Mouse (Mus musculus): ENCODE results near the gene Cd200.
"Not testable (repeated sequence)": the region's sequence is repeated elsewhere in the genome, so short reads cannot be mapped to it uniquely, and the experiment has no call there.

The Cd200 gene

GRCm38 (mm10) chr16:45377332-45377731 is 31.5 kb downstream of the Cd200 start:
- no peak for DNase-seq

GRCm38 (mm10) chr16:45376812-45377211 is 32.0 kb downstream of the Cd200 start:
- no peak for DNase-seq

- DNase-seq: peak in 1 of 2 experiments; percentile 35
Measured at GRCm38 (mm10) chr16:45376294-45376693, 32.6 kb downstream of the Cd200 start.

GRCm38 (mm10) chr16:45375506-45376225 is 33.2 kb downstream of the Cd200 start:
- DNase-seq: no peak

GRCm38 (mm10) chr16:45374074-45374473 is 34.8 kb downstream of the Cd200 start:
- DNase-seq: no peak

GRCm38 (mm10) chr16:45371076-45371475 is 37.8 kb downstream of the Cd200 start:
- no peak for DNase-seq

- DNase-seq: no peak
Measured at GRCm38 (mm10) chr16:45369285-45369965, 39.4 kb downstream of the Cd200 start.

- no peak for DNase-seq
Measured at GRCm38 (mm10) chr16:45366111-45366510, 42.7 kb downstream of the Cd200 start.

- DNase-seq: no peak
Measured at GRCm38 (mm10) chr16:45365353-45365752, 43.5 kb downstream of the Cd200 start.

- no peak for DNase-seq
Measured at GRCm38 (mm10) chr16:45364627-45365026, 44.2 kb downstream of the Cd200 start.

GRCm38 (mm10) chr16:45363480-45364045 is 45.3 kb downstream of the Cd200 start:
- DNase-seq: no peak

- DNase-seq: no peak
Measured at GRCm38 (mm10) chr16:45361450-45361849, 47.4 kb downstream of the Cd200 start.

- peak; percentile 46 to 60 for DNase-seq
Measured at GRCm38 (mm10) chr16:45358441-45358840, 50.4 kb downstream of the Cd200 start.

- no peak for DNase-seq
Measured at GRCm38 (mm10) chr16:45357134-45357533, 51.7 kb downstream of the Cd200 start.

GRCm38 (mm10) chr16:45352875-45353274 is 56.0 kb downstream of the Cd200 start:
- no peak for DNase-seq

- no peak for DNase-seq
Measured at GRCm38 (mm10) chr16:45350767-45351166, 58.1 kb downstream of the Cd200 start.

GRCm38 (mm10) chr16:45349523-45350298 is 59.1 kb downstream of the Cd200 start:
- DNase-seq: peak; percentile 58 to 80

GRCm38 (mm10) chr16:45348238-45348637 is 60.6 kb downstream of the Cd200 start:
- not testable (repeated sequence) for DNase-seq

- DNase-seq: no peak
Measured at GRCm38 (mm10) chr16:45346930-45347387, 61.9 kb downstream of the Cd200 start.

GRCm38 (mm10) chr16:45346367-45346766 is 62.5 kb downstream of the Cd200 start:
- no peak for DNase-seq

GRCm38 (mm10) chr16:45344879-45345278 is 64.0 kb downstream of the Cd200 start:
- DNase-seq: no peak

GRCm38 (mm10) chr16:45336478-45336877 is 72.4 kb downstream of the Cd200 start:
- DNase-seq: no peak

GRCm38 (mm10) chr16:45334891-45335290 is 74.0 kb downstream of the Cd200 start:
- no peak for DNase-seq

Data from kidney, postnatal 36 days (tissue).